Mouse (Mus musculus) urinary bladder, postnatal 4 days (tissue): ENCODE data around the gene Itpa.

ENCODE experiments used
- DNase-seq, 2 experiments: peaks; one replicate each; pipeline ENCODE4 v3.0.0; 2021 to 2022; ENCODE audit warnings: low spot score in 2 of 2

Gene Itpa

DNA sequence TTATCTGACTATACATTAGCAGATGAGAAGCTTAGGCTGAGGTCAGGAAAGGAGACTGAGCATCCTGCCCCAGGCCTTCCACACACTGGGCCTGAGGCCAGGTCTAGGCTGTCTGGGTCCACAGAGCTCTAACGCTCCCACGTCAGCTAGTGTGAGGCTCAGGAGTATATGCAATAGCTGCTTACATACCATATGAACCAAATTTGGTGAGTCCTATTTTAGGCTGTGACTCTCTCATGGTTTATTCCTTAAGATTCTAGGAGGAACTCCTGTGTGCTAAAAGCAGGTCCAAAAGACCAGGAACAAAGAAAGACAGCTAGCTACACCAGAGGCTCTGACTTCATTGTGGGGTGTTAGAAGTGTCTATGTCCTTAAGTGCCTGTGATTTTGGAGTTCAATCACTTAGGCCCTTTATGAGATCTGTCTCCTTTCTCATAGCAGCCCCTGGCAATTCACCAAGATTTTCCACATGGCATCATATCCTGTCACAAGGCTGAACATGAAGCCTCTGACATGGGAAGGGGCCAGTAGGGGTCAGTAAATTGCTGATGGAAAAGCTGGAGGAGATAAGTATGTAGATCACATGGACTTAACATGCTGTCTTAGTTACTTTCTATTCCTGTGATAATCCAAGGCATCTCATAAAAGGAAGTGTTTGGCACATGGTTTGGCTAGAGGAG is 61.6 kb downstream of the Itpa start:
- DNase-seq, result no peak

DNA sequence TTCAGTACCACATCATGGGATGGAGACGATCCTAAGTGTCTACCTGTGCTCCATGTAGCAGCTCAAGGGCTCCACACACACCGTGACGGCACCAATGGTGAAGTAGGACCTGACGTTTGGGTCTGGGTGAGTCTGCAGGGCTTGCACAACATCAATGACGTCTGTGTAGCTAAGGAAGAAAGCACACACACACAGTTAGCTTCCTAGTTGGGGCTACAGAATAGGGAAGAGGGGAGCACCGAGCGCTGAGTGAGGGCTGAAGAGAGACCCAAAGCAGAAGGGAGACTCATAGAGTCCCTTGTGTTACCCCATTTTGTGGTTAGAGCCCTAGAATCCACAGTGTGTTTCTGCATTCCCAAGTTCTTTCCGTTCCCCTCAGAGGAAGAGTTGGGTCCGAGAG is 63.3 kb downstream of the Itpa start:
- no peak for DNase-seq
